Mouse (Mus musculus) c-Kit-positive CD71-positive TER-119-positive erythroid progenitor cells, embryonic 14.5 days (primary cell): ENCODE measurements around the gene Hat1.
"Not testable (repeated sequence)": the region's sequence is repeated elsewhere in the genome, so short reads cannot be mapped to it uniquely, and the experiment has no call there.

Source experiments
- DNase-seq: peaks from one replicate; pipeline ENCODE4 v3.0.0-alpha.2; 2013; ENCODE audit warnings: low spot score

The Hat1 gene

DNA sequence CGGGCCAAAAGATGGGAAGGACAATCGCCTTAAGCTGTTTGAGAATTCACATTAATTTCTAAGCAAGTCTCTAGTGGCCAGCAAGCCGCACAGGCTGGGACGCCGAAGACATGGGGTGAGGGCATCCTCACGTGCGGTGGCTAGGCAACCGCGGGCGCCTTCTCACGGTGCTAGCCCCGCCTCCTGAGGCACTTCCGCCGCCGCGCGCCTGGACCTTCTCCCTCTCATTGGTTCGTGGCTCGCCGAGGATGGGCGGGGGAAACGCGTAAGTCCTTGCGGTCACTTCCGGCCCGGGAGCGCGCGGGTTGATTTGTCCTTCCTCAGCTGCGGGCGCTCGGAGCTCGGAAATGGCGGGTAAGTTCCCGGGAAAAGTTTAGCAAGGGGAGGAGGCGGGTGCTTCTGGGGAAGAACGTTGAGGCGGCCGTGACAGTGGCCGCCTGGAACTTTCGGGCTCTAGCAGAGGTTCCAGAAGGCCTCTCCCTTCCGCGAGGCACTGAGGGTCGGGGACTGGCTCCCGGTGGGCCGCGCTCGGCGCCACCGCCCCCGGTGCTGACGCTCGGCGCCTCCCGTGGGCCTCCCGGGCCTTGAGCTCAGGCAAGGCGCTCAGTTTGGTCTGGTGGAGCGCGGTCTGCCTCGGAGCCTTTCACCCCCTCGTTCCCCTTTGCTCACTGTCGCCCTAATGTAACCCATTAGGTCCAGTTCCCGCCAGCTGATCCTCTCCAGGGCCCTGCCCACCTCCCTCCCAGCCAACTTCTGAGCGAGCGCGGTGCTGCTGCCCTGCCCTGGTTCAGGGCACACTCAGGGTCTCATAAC lies at the start of gene Hat1:
TSS of gene Hat1 (plus strand) at position 8 of the 813 bp plus-strand sequence.
- DNase-seq: peak; percentile 97

DNA sequence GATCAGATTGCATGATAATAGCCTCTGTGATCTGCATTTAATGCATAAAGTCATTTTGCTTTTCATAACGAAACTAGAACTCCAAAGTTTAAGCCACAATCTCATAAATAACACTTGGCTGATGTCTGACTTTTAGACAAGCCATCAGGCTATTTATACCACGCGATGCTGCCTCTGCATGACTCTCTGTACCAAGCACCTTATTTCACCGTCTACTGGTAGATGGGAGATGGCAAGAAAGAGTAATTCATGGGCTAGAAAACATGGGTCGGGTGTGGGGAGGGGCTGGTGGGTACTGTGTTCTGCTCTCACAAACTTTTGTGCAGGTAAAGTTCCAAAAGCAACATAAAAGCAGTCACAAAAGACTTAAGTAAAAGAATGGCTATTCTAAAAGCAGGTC lies 48.6 kb upstream of the Hat1 start:
- no peak for DNase-seq

DNA sequence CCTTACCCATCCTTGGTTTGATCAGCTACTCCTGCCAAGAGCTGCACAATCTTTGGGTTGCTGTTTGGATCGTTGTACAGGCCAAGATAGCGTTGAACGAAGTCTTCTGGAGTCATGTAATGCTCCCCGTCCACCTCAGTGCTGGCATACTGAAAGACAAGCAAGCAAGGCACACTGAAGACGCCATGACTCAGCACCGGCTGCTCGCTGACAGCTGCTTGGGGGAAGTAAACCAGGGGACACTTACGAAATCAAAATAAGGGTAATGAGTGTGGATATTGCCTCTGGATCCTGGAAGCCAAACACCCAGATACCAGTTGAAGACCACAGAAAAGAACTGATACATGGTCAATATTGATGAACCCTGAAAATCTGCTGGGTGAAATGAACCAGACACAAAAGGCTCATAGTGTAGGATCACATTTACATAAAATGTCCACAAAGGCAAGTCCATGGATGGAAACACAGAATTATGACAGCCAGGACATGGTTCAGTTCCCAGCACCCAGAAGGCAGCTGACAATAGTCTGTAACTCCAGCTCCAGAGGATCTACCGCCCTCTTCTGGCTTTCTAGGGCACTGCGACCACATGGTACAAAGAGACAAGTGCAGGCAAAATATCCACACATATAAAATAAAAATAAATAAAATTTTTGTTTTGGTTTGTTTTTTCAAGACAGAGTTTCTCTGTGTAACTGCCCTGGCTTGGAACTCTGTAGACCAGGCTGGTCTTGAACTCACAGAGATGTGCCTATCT lies 44.7 kb upstream of the Hat1 start:
- DNase-seq: no peak

DNA sequence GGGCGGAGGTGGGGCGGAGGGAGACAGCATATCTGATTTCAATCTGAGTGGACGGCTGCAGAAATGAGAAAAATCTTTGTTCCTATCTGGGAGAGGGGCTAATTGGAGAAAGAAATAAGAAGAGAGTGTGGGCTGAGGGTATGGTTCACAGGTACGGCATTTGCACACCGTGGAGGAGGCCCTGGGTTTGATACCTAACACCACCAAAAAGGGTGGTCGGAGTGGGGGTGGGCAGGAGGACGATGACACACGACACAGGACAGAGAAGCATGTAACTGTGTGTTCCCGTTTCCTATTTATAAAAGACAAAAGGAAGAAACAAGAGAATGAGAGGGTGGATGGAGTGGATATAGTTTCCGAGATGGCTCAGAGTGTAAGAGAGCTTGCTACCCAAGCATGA lies 41.6 kb upstream of the Hat1 start:
- no peak for DNase-seq

DNA sequence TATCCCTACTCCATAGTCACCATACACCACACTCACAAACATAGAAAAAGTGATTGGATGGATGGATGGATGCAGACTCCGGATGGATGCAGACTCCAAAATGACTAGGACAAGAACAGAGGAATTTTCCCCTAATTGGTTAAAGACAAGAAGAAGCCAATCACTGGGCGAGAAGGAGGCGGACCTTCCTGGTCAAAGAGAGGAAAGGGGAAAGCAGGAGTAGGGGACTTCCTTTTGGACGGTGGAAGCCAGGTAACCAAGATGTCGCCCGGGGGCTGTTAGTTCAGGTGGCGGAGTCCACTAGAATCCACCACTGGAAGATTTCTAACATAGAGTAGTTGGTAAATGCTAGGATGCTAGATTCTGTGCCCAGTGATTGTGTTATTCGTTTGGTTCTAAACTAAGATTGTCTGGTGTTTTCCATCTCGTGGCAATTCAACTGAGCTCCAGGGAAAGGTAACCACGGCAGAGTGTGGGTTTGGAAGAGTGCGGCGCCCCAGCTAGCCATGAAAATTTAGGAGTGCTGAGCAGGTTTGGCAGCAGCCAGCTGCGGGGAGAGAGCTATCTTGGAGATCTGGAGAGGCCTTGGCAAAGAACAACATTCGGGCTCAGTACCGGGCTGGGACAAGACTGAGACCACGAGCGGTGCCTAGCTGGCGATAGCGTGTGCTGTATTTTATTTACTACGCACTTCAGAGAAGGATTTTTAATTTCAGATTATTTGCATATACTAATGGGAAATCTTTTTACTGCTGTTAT lies 40.8 kb upstream of the Hat1 start:
- DNase-seq: no peak

DNA sequence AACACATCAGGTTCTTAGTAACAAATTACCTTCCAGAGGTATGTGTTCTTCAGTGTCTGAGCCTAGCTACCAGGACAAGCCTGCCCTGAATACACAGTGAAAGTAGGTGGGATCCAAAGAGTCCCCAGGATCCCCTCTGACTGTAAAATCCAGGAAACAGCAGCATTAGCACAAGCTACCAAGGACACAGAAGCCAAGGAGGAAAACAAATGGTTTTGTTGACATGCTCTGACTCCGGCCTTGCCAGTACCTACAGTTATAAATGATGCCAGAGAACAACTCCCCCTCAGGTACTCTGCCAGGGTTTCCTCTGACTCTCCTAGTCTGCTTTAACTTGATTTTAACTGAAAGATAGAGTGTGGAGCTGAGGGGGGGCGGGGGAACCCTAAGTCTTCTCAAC lies 39.2 kb upstream of the Hat1 start:
- no peak for DNase-seq

DNA sequence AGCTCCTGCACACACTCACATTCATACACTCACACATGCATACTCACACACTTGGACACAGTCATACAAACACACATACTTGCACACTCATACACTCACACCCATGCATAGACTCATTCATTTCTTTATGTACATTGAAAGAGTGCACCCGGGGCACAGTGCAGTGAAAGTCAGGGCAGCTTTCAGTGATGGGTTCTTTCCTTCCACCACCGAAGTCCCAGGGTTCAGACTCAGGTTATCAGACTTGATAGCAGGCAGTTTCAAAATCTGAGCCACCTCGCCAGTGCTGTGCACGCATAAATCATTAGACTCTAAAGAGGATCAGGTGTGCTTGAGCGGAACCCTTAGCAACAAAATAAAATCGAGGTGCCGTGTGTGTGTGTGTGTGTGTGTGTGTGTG lies 38.6 kb upstream of the Hat1 start:
- no peak for DNase-seq

DNA sequence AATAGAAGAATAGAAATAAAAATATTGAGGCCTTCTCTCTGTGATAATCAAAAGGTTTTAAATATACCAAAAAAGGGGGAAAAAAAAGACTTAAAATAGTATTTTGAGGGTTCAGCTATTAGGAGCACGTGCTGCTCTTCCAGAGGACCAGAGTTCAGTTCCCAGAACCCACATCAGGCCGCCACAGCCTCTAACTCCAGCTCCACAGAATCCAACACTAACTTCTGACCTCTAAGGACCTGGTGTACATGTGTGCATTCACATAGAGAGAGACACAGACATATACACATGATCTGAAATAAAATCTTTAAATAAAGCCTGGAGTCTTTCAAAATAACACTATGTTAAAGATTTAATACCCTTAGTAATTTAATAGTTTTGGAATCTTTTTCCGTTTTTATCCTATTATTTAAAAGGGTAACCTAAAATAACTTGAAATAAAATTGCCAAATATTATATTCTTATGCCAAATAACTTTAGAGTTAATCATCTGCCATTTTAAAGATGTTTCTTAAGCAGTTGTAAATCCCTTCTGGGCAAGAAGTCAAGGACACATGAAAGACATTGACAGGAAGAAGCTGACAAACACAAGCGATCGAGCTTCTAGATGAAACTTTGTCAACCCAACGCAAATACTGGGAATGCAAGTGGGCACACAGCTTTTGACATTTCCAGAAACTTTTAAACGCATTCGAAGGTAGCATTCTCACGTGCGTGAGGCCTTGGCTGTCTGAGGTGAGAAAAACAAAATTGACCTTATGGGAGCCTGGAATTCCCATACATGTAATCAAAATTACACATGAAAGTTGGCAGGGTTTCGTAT lies 37.6 kb upstream of the Hat1 start:
- DNase-seq: no peak

DNA sequence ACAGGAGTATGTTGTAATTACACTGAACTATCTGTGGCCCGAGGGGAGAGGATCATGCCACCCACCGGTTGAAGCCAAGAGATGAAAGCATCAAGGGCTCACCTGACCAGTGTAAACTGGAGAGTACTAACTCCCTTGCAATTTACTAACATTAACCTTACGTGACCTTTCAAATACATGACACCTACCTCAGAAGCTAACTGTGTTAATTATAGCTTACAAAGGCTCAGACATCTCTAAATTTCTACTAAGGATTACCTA lies 37.1 kb upstream of the Hat1 start:
- no peak for DNase-seq

DNA sequence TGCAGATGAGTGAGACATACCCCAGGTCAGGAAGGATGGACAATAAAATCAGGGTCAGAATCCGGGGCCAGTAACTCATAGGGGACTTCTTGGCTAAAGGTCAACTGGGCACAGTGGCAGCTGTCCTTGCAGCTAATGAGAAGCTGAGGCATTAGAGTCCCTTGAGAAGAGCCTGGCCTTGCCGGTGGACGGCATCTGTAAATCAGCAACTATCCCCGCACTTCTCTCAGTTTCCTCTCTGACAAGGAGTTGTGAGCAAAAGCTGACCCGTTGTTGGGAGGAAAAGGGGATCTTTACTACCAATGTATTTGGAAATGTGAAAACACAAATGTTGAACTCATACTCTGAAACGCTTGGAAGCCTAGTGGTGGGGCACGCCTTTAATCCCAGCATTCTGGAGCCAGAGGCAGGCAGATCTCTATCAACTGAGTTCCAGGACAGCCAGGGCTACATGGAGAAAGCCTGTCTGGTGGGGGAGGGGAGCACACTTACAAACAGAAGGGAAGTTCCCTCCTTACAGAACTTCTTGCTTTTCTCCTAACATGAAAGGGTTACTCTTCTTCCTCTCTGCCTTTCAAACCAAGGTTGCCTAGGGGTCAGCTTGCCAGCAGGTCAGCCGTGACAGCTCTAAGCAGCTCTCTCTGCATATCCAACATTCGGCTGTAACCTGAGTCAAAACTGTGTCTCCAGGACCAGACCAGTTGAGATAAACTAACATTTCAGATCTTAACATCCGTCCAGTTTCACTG lies 35.3 kb upstream of the Hat1 start:
- no peak for DNase-seq

DNA sequence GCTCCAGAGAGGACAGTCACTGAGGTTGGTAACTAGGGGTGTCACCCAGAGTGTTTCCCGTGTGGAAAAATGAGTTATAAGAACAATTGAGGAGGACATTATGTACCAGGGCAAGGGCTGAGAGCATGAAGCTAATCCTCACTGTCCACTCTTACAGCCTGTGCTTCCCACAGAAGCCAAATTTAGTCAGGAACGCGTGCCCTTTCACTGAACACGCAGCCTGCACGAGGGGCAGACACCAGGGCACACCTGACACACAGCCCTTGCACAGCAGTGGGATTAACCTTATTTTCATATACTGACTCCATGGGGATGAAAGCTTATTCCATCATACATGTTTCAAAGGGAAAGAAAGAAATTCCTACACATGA lies 34.7 kb upstream of the Hat1 start:
- DNase-seq: no peak

DNA sequence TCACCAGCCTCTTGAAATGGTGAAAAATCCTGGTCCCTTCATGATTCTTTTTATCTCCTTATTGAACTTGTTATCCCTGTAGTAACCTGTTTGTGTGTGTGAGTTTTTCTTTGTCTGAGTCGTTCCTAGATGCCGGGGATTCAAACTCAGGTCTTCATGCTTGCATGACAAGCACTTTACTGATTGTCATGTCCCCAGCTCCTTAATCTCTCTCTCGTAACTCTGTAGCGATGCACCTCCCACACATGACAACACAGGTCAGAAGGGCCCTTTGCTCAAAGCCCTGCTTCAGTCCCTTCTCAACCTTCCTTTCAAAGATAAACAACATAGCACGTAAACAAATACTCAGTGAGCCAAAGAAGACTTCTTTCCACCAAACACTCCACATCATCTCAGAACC lies 30.4 kb upstream of the Hat1 start:
- no peak for DNase-seq

DNA sequence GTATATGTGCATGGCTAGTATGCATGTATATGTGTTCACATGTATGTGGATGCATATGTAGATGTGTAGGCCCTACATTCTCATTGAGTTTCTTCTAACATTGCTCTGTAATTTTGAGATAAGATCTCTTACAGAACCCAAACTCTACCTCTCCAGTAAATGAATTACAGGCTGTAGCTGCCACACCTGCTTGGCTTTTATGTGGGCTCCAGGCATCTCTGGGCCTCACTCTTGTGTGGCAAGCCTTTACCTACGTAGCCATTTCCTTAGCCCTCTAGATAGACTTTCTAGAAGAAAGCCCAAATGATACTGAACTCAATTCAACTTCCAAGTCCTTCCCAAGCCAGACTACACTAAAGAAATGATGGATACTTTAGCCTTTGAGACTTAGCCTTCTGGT lies 28.6 kb upstream of the Hat1 start:
- no peak for DNase-seq

DNA sequence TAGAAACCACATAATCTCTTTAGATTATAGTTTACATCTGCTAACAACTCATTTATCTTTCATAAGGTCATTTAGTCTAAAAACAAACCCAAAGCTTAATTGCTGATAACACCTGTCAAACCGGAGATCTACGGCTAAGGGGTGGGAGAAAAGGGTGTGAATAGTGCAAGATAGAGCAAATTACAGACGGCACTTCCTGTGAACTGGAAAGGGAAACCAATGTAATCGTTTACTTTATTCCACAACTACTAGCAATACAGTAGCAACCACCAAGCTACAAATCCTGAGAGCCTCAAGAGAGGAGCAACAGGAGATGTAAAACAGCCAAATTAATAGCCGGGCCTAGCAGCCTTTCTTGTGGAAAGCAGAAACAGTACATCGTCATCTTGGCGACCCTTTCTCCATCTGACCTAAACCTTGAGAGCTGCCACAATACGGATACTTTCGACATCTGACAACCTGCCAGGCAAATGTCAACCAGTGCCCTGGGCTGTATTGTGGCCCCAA lies 22.1 kb upstream of the Hat1 start:
- DNase-seq: peak; percentile 45

DNA sequence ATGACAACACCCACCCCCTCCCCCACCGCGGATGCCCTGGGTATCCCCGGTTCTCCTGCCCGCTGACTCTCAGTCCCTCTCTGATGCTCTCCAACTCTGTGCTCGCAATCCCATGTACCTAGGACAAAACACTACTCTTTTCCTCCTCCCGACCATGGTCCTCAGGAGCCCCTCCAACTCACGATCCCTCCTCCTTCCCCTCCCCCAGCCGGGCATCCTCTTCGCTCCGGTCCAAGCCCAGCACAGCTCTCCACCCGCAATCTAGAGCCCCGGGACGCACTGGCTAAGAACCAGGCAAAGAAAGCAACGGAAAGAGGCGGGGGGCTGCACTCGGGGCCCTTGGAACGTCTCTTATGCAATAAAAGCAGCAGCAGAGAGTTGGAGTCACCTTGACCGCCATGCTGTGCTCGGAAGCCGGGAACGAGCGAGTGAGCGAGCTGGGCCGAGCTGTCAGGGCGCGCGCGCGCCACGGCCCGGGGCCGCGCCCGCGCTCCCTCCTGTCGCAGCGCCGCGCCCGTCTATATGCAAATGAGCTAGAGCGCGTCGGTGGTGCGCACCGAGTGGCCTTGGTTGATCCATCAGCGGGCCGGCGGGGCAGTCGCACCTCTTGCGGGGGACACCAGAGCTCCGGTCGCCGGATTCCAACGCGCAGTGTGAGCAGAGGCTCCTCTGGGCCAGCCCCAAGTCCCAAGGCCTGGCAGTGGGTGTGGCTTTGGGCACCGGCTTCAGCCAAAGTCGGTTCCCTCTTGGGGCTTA lies 21.5 kb upstream of the Hat1 start, which contains the start of gene Slc25a12:
TSS of gene Slc25a12 (minus strand) at position 625 of the 756 bp plus-strand sequence.
- DNase-seq: peak; percentile 85

DNA sequence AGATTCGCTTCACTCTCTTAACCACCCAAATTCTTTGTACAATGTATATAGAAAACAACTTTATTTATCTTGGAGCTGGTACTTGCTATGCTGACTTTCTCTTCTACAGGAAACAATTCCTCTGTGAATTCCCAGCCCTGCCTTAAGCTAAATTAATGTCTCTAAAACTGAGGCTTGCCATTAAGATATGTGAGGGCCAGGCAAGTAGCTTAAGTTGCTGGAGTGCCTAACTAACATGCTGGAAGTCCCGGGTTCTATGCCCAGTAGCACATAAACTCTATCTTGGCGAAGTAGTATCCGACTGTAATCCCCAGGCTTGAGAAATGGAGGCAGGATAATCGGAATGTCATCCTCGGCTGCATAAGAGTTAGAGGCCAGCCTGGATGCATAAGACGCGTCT lies 20.7 kb upstream of the Hat1 start:
- no peak for DNase-seq

DNA sequence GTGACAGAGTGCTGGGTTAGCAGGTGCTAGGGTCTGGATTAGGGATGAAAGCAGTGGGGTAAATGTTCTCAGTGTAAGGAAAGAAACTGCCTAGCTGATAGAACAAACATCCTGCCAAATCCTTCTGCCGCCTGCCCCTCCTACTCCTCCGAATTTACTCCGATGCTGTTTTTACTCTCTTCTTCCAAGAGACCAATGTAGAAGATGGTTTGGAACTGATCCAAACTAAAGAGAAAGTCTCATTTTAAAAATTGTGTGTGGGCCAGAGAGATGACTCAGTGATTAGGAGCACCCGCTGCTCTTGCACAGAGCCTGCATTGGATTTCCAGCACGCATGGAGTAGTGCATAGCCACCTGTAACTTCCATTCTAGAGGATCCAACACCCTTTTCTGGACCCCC lies 17.0 kb upstream of the Hat1 start:
- no peak for DNase-seq

DNA sequence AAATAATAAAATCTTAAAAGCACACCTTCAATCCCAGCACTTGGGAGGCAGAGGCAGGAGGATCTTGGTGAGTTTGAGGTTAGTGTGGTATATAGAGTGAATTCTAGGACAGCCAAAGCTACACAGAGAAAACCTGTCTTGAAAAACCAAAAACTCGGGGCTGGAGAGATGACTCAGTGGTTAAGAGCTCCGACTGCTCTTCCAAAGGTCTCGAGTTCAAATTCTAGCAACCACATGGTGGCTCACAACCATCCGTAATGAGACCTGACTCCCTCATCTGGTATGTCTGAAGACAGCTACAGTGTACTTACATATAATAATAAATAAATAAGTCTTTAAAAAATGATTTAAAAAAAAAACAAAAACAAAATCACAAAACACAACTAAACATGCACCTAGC lies 16.5 kb upstream of the Hat1 start:
- DNase-seq: not testable (repeated sequence)

DNA sequence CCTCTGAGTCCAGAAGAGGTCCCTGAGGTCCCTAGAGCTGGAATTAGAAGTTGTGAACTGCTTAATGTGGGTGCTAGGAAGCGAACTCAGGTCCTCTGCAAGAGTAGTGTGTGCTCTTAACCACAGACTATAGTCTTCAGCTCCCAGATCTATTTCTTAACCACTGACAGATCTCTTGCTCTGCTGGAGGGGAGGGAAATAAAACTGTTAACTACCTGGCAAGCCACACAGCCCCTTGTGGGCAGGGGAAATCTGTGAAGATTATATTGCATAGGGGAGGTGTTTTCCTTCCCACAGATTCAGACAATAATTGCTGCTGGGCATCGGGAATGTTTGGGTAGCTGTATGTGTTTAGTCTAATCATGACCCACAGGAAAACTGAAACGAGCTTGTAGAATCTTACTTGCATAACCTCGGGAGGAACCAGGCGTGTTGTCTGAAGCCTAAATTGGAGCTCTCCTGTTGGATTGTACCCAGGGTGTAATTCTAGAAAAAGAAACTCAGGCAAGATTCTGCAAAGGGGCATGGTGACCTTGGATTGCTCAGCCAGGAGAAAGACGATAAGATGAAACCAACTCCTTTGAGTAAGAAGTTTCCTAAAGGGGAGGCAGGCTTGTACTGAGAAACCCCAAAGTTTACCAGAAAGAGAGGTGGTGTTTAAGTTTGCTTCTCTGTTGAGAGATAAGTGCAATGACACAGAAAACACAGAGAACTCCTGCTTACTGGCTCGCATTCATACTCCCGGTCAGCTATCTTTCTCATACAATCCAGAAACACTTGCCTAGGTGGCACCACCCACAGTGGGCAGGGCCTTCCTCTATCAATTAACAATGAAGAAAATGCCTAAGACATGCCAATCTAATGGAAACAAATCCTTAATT lies 14.2 kb upstream of the Hat1 start:
- peak; percentile 67 for DNase-seq
